Mouse (Mus musculus): Measurements from ENCODE around the gene Camsap1. TPM values are rescaled to one million over a fixed set of nuclear protein-coding genes. Genes with fewer than 3 reads are reported as not detected.

Camsap1 gene
- polyA plus RNA-seq, 2 experiments: 2.8 to 4.7 TPM

- DNase-seq (ENCODE audit: low read depth in 3 of 3, low spot score in 3 of 3): no peak
Observed at GRCm38 (mm10) chr2:25994791-25995190, 11.7 kb upstream of the Camsap1 start.

GRCm38 (mm10) chr2:25992285-25992684, 9.2 kb upstream of the Camsap1 start:
- TF ChIP-seq EP300 (IDR thresholded peaks at IDR 0.05; ENCODE audit: low read depth): no peak
- no peak for TF ChIP-seq CTCF (IDR thresholded peaks at IDR 0.05; ENCODE audit: low read depth)
- H3K4me1 ChIP-seq (replicated peaks; ENCODE audit: control insufficient read depth in 2 of 2, insufficient read depth in 2 of 2, low read length in 1 of 2): peaks cover 0 to 5% of the 10 kb centered on the region in 2 experiments; a peak in 2 of 4 replicates
- peaks cover 17% of the 10 kb centered on the region for H3K36me3 ChIP-seq (replicated peaks; ENCODE audit: control insufficient read depth, insufficient read depth, low read depth)
- no peaks in the 10 kb centered on the region for H3K27me3 ChIP-seq (ENCODE audit: control insufficient read depth, insufficient read depth, low read length)
- DNase-seq (ENCODE audit: low read depth in 3 of 3, low spot score in 3 of 3) (no peak), ATAC-seq (ENCODE audit: insufficient read depth) (no peak)
- H3K27ac ChIP-seq: no peak overlapping the region
- H3K9ac ChIP-seq (replicated peaks): no peak overlapping the region
- WGBS (ENCODE audit: insufficient replicate concordance): 59% methylated on average over 2 of the region's 2 CpGs
- H3K9me3 ChIP-seq (ENCODE audit: control insufficient read depth, low read length): no peaks in the 10 kb centered on the region
- no peak overlapping the region for H3K4me3 ChIP-seq (ENCODE audit: insufficient read depth in 1 of 2, low read depth in 2 of 2, low read length in 2 of 2)
- no peak overlapping the region for H3K4me2 ChIP-seq (ENCODE audit: low read depth)

More at GRCm38 (mm10) chr2:25994791-25995190, 11.7 kb upstream of the Camsap1 start:
- Histone ChIP-seq H3K4me1 (replicated peaks; ENCODE audit: control insufficient read depth in 2 of 2, insufficient read depth in 2 of 2, low read length in 1 of 2) (peaks cover 0 to 3% of the 10 kb centered on the region in 2 experiments; a peak in 1 of 4 replicates), H3K4me3 (ENCODE audit: insufficient read depth in 1 of 2, low read depth in 2 of 2, low read length in 2 of 2) (no peak overlapping the region), H3K36me3 (replicated peaks; ENCODE audit: control insufficient read depth, insufficient read depth, low read depth) (peaks cover 42% of the 10 kb centered on the region), H3K4me2 (ENCODE audit: low read depth) (no peak overlapping the region), H3K27ac (no peak overlapping the region; the same call in 1 of the 2 replicates), H3K27me3 (ENCODE audit: control insufficient read depth, insufficient read depth, low read length) (no peaks in the 10 kb centered on the region), H3K9ac (replicated peaks) (no peak overlapping the region), H3K9me3 (ENCODE audit: control insufficient read depth, low read length) (no peaks in the 10 kb centered on the region)
- WGBS (ENCODE audit: insufficient replicate concordance): 91% methylated on average over 3 of the region's 3 CpGs
- TF ChIP-seq CTCF (IDR thresholded peaks at IDR 0.05; ENCODE audit: low read depth) (no peak), EP300 (IDR thresholded peaks at IDR 0.05; ENCODE audit: low read depth) (no peak)
- ATAC-seq (ENCODE audit: insufficient read depth): no peak

DNA sequence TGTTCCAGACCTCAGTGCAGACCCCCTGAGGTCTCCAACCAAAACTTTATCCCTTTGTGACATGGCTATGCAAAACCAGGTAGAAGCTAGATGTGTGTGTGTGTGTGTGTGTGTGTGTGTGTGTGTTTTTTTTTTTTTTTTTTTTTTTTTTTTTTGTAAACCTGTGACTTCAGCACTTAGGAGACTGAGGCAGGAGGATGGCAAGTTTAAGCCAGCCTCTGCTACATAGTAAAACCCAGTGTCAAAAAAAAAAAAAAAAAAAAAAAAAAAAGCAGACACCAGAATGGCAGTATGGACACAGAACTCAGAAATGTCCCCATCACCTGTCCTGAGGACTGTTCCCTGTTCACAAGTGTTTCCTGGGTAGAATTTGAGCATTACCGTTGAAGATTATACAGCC, 6.6 kb upstream of the Camsap1 start:
- H3K9me3 ChIP-seq (ENCODE audit: control insufficient read depth, low read length): no peaks in the 10 kb centered on the region
- no peak overlapping the region for H3K4me3 ChIP-seq (ENCODE audit: insufficient read depth in 1 of 2, low read depth in 2 of 2, low read length in 2 of 2)
- no peak for DNase-seq (ENCODE audit: low read depth in 3 of 3, low spot score in 3 of 3)
- H3K27me3 ChIP-seq (ENCODE audit: control insufficient read depth, insufficient read depth, low read length): no peaks in the 10 kb centered on the region
- ATAC-seq (ENCODE audit: insufficient read depth): no peak
- no peak overlapping the region for H3K4me2 ChIP-seq (ENCODE audit: low read depth)
- no peak overlapping the region for H3K27ac ChIP-seq
- H3K4me1 ChIP-seq (replicated peaks; ENCODE audit: control insufficient read depth in 2 of 2, insufficient read depth in 2 of 2, low read length in 1 of 2): peaks cover 0 to 5% of the 10 kb centered on the region in 2 experiments; a peak in 2 of 4 replicates
- no peak overlapping the region for H3K9ac ChIP-seq (replicated peaks)
- no peaks in the 10 kb centered on the region; the same call in 1 of the 2 replicates for H3K36me3 ChIP-seq (replicated peaks; ENCODE audit: control insufficient read depth, insufficient read depth, low read depth)
- no peak for TF ChIP-seq CTCF (IDR thresholded peaks at IDR 0.05; ENCODE audit: low read depth)
- TF ChIP-seq EP300 (IDR thresholded peaks at IDR 0.05; ENCODE audit: low read depth): no peak
- 74% methylated on average over 1 of the region's 1 CpGs for WGBS (ENCODE audit: insufficient replicate concordance)

DNA sequence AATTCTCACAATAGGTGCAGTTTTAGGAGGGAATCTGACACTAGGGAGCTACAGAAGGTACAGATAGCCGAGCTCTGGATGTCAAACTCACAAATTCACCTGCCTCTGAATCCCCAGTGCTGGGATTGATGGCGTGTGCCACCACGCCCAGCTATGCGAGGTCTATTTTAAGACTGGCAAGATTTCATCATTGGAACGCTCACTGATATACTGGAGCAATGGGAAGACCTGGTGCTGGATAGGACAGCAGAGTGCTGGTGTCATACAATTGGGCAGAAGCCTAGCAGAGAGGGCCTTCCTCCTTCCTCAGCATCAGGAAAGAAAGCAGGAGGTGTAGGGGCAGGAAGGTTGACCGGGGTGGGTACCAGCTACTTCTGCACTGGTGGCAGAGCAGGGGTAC, 4.7 kb upstream of the Camsap1 start:
- 67% methylated on average over 6 of the region's 6 CpGs for WGBS (ENCODE audit: insufficient replicate concordance)
- H3K36me3 ChIP-seq (replicated peaks; ENCODE audit: control insufficient read depth, insufficient read depth, low read depth): no peaks in the 10 kb centered on the region
- no peaks in the 10 kb centered on the region for H3K27me3 ChIP-seq (ENCODE audit: control insufficient read depth, insufficient read depth, low read length)
- no peak overlapping the region for H3K27ac ChIP-seq
- H3K4me3 ChIP-seq (ENCODE audit: insufficient read depth in 1 of 2, low read depth in 2 of 2, low read length in 2 of 2): no peak overlapping the region
- peaks cover 2 to 11% of the 10 kb centered on the region in 2 experiments; a peak in 2 of 4 replicates for H3K4me1 ChIP-seq (replicated peaks; ENCODE audit: control insufficient read depth in 2 of 2, insufficient read depth in 2 of 2, low read length in 1 of 2)
- no peak for ATAC-seq (ENCODE audit: insufficient read depth)
- H3K9me3 ChIP-seq (ENCODE audit: control insufficient read depth, low read length): no peaks in the 10 kb centered on the region
- TF ChIP-seq EP300 (IDR thresholded peaks at IDR 0.05; ENCODE audit: low read depth) (no peak), CTCF (IDR thresholded peaks at IDR 0.05; ENCODE audit: low read depth) (no peak)
- no peak overlapping the region for H3K4me2 ChIP-seq (ENCODE audit: low read depth)
- no peak for DNase-seq (ENCODE audit: low read depth in 3 of 3, low spot score in 3 of 3)
- H3K9ac ChIP-seq (replicated peaks): no peak overlapping the region

GRCm38 (mm10) chr2:25986601-25987000, 3.5 kb upstream of the Camsap1 start:
- TF ChIP-seq CTCF (IDR thresholded peaks at IDR 0.05; ENCODE audit: low read depth) (no peak), EP300 (IDR thresholded peaks at IDR 0.05; ENCODE audit: low read depth) (no peak)
- Histone ChIP-seq H3K27me3 (ENCODE audit: control insufficient read depth, insufficient read depth, low read length) (no peaks in the 10 kb centered on the region), H3K27ac (no peak overlapping the region), H3K4me3 (ENCODE audit: insufficient read depth in 1 of 2, low read depth in 2 of 2, low read length in 2 of 2) (no peak overlapping the region), H3K9ac (replicated peaks) (no peak overlapping the region), H3K9me3 (ENCODE audit: control insufficient read depth, low read length) (no peaks in the 10 kb centered on the region), H3K36me3 (replicated peaks; ENCODE audit: control insufficient read depth, insufficient read depth, low read depth) (no peaks in the 10 kb centered on the region), H3K4me2 (ENCODE audit: low read depth) (no peak overlapping the region), H3K4me1 (replicated peaks; ENCODE audit: control insufficient read depth in 2 of 2, insufficient read depth in 2 of 2, low read length in 1 of 2) (peaks cover 3 to 10% of the 10 kb centered on the region in 2 experiments; a peak in 3 of 4 replicates)
- 60% methylated on average over 5 of the region's 5 CpGs for WGBS (ENCODE audit: insufficient replicate concordance)
- ATAC-seq (ENCODE audit: insufficient read depth) (no peak), DNase-seq (ENCODE audit: low read depth in 3 of 3, low spot score in 3 of 3) (no peak)
